Mouse (Mus musculus): ENCODE results near the gene Milr1.
"Not testable (repeated sequence)": the region's sequence is repeated elsewhere in the genome, so short reads cannot be mapped to it uniquely, and the experiment has no call there.

Gene Milr1

DNA sequence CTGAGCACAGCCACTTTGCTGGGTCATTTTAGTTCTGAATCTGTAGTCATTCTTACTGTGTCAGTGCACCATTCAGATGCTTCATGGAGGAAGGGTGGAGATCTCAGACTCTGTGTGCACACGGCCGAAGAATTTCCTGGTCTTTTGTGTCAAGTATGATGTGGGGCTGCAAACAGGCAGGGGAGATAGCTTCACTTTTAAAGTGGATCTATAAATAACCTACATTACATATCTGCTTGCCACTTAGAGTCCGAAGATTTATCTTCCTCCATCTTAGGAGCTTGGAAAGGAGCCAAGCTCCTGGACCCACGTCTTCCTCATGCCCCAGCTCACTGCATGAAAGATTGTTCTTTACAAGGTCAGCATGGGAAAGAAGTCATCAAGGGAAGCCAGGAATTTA lies 20.3 kb upstream of the Milr1 start:
- no peak for DNase-seq (ENCODE audit: low read depth)

GRCm38 (mm10) chr11:106736614-106737013 lies 14.4 kb upstream of the Milr1 start:
- no peak for DNase-seq (ENCODE audit: low read depth)

DNA sequence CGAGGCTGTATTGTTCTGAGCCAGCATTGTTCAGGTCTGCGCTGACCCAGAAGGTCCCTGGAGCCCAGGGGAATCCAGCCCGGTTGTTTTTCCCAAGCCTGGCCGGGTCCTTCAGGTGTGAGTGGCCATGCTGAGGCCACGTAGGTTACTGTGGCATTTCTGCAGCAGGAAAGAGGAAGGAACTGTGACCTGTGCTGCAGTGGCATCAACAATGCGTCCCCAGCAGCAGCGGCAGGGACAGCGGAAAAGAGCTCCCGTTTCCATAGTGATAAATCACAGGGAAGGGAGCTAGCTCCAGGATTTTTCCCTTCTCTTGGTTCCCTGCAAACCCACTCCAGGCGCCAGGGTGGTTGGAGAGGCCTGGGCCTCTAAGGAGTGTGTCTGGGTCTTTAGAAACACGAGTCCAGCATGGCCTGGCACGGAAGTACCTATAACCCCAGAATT lies 13.8 kb upstream of the Milr1 start:
- DNase-seq (ENCODE audit: low read depth) = no peak

- DNase-seq (ENCODE audit: low read depth) = peak; percentile 53
These were observed 11.9 kb upstream of the Milr1 start for GRCm38 (mm10) chr11:106739116-106739515.

- peak; percentile 56 for DNase-seq (ENCODE audit: low read depth)
These were observed 10.3 kb upstream of the Milr1 start for GRCm38 (mm10) chr11:106740724-106741123.

DNA sequence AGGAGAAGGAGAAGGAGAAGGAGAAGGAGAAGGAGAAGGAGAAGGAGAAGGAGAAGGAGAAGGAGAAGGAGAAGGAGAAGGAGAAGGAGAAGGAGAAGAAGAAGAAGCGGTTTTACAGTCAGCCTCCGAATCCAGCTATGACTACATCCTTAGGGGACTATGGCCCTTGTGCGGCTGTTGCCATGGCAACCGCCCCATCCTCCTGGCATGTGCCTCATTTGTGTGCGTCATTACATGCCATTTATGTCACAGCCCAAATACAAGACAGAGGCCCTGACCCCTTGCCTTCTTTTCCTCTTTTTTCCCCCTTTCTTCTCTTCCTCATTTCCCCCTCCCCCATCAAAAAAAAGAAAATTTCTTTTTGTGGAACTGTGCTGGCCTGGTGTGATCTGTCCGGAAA lies 9.8 kb upstream of the Milr1 start:
- DNase-seq (ENCODE audit: low read depth) = peak; percentile 88

DNA sequence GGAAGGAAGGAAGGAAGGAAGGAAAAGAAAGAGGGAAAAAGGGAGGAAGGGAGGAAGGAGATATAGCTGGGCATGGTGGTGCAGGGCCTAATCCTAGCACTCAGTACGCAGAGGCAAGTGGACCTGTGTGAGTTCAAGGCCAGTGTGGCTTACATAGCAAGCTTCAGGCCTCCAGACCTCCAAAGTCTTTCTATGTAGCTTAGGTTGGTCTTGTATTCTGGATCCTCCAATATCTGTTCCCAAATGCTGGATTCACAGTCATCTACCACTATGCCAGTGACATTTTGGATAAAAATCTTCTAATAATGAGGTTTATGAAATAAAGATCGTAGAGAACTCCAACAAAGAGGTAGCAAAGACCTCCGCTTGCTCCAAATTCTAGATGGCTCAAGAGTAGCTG lies 9.2 kb upstream of the Milr1 start:
- DNase-seq (ENCODE audit: low read depth) = peak; percentile 48

DNA sequence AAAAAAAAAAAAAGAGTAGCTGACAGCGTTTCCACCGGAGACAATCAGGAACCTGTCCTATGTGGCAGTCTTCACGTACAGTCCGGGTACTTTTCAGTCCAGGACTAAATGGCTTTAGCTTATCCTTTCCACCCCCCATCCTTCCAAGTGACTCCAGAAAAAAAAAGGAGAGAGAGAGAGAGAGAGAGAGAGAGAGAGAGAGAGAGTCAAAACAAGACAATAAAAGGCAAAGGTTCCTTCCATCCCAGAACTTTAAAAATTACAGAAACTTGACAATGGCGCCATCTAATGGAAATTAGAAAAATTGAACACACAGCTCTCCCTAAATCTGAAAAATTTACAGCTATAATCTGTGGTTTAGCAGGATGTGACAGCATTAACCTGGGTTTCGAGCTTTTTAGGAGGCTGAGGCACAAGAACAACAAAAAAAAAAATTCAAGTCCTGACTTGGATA lies 8.6 kb upstream of the Milr1 start:
- peak; percentile 91 for DNase-seq (ENCODE audit: low read depth)

GRCm38 (mm10) chr11:106744949-106745348 lies 6.1 kb upstream of the Milr1 start:
- DNase-seq (ENCODE audit: low read depth) = peak; percentile 59

DNA sequence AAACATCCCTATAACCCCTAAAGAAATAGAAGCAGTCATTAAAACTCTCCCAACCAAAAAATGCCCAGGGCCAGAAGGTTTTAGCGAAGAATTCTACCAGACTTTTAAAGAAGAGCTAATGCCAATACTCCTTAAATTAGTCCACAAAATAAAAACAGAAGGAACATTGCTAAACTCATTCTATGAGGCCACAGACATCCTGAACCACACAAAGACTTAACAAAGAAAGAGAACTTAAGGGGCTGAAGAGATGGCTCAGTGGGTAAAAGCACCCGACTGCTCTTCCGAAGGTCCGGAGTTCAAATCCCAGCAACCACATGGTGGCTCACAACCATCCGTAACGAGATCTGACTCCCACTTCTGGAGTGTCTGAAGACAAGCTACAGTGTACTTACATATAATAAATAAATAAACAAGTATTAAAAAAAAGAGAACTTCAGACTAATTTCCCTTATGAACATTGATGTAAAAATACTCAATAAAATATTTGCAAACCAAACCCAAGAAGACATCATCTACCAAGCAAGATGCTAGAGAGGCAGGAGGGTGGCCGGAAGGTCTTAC lies 1.4 kb upstream of the Milr1 start:
- not testable (repeated sequence) for DNase-seq (ENCODE audit: low read depth)

- peak; percentile 91 for DNase-seq (ENCODE audit: low read depth)
These were observed 790 bp upstream of the Milr1 start, which contains the start of gene Pecam1 for GRCm38 (mm10) chr11:106750121-106750751. TSS of gene Pecam1 (minus strand) at chr11:106750628.

GRCm38 (mm10) chr11:106752103-106752502 lies 1.1 kb downstream of the Milr1 start:
- DNase-seq (ENCODE audit: low read depth) = peak; percentile 88

DNA sequence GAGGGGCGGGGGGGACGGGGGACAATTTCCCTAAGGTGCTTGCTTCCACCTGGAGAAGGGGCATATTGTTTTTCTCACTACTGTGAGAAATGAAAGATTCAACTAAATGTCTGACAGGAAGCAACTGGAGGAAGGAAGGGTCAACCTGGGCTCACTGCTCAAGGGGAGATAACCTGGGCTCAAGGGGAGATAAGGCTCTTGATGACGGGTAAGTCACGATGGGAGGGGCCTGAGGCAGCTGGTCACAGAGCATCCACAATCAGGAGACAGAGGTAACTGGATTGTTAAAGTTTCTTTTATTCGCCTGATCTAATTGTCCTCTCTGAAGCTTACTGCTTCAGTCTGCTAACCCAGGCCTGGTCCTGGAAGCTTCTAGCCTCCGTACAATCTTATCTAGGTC lies 2.3 kb downstream of the Milr1 start:
- DNase-seq (ENCODE audit: low read depth) = no peak

DNA sequence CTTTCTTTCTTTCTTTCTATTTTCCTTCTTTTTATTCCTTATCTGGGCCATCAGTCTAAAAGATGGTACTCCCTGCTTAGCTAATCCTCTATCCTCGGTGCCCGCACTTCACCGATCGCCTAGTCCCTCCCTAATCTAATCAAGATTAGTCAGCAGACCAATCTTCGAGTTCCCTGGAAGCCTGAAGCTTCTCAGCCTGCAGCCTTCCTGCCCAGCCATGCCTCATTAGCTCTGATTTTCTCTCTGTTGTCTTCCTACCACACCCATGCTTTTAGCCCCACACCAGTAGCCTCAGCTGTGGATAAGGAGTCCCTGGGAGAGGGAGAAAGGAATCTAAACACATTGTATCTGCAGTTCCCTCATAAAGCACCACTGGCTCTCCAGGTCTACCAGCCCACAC lies 4.6 kb downstream of the Milr1 start:
- no peak for DNase-seq (ENCODE audit: low read depth)

DNA sequence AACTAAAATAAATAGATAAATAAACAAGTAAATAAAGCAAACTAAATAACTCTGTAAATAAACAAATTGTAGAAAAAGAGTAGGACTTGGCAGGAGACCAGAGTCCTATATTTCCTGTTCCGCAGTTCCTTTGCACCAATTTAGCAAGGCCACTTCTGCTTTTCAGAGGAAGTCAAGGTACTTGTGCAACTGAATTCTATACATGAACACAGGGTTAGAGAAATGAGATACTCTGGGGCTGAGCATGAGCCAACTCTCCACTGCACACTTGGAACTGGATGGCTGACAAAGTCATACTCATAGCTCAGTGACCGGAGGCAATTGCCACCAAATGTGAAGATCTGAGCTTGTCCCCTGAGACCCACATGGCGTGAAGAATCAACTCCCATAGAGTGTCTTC lies 8.0 kb downstream of the Milr1 start:
- DNase-seq (ENCODE audit: low read depth) = no peak

GRCm38 (mm10) chr11:106760511-106760910 lies 9.5 kb downstream of the Milr1 start:
- DNase-seq (ENCODE audit: low read depth) = no peak

GRCm38 (mm10) chr11:106762139-106762799 lies 11.2 kb downstream of the Milr1 start:
- DNase-seq (ENCODE audit: low read depth) = peak; percentile 70

GRCm38 (mm10) chr11:106762800-106763185 lies 11.8 kb downstream of the Milr1 start:
- no peak for DNase-seq (ENCODE audit: low read depth)

- DNase-seq (ENCODE audit: low read depth) = no peak
These were observed 15.7 kb downstream of the Milr1 start for GRCm38 (mm10) chr11:106766611-106767162.

DNA sequence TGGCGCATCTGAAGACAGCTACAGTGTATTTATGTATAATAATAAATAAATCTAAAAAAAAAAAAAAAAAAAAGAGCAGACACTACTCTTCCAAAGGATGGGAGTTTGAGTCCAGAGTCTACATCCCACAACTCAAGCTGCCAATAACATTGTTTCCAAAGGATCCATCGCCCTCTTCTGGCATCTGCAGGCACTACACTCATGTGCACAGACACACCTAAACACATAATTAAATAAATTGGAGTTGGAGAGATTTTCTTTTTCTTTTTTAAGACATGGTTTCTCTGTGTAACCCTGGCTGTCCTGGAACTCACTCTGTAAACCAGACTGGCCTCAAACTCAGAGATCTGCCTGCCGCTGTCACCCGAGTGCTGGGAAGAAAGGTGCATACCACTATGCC lies 16.5 kb downstream of the Milr1 start:
- peak; percentile 53 for DNase-seq (ENCODE audit: low read depth)

GRCm38 (mm10) chr11:106770195-106770974 lies 19.4 kb downstream of the Milr1 start:
- peak; percentile 88 for DNase-seq (ENCODE audit: low read depth)

DNA sequence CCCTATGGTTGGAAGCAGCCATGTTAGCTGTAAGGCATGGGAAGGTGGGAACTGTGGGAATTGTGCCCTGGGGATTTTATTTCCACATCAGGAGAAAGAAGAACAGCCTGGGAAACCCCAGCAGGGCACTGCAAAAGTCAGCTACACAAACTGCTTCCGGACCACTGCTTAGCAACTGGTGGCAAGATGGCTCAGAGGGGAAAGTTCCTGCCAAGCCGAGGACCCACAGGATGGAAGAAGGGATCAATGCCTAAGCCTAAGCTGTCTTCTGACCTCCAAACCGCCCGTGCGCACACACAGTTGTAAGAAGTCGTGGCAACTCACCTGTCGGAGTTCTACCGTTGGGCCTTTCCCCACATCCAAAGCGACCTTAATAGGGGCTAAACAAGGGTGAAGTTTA lies 22.0 kb downstream of the Milr1 start:
- no peak for DNase-seq (ENCODE audit: low read depth)

Measured in induced T-regulatory cell, adult 2 months (primary cell).